Mouse (Mus musculus): ENCODE data around the gene Rab43. TPM values are rescaled to one million over a fixed set of nuclear protein-coding genes. Genes with fewer than 3 reads are reported as not detected.

Rab43 gene
- total and polyA plus RNA-seq, 3 experiments, result 4.0 to 13.2 TPM; not detected in 1

- Histone ChIP-seq H3K27ac (ENCODE audit: control insufficient read depth, low read depth, low read length) (no peak overlapping the region), H3K9me3 (replicated peaks; ENCODE audit: insufficient read depth, low read length) (no peaks in the 10 kb centered on the region), H3K27me3 (ENCODE audit: control insufficient read depth in 1 of 2, insufficient read depth in 2 of 2, low read length in 2 of 2) (no peaks in the 10 kb centered on the region), H3K9ac (ENCODE audit: control insufficient read depth, low read depth, low read length, poor library complexity, severe bottlenecking) (no peak overlapping the region), H3K4me1 (ENCODE audit: control insufficient read depth in 1 of 2, insufficient read depth in 2 of 2, low read length in 2 of 2) (no peaks in the 10 kb centered on the region), H3K36me3 (ENCODE audit: control insufficient read depth in 1 of 2, insufficient read depth in 2 of 2, low read length in 2 of 2) (no peaks in the 10 kb centered on the region), H3K79me2 (ENCODE audit: control insufficient read depth, insufficient read depth, low read length, poor library complexity) (no peaks in the 10 kb centered on the region), H3K4me3 (ENCODE audit: control insufficient read depth in 1 of 2, insufficient read depth in 1 of 2, low read depth in 2 of 2, low read length in 2 of 2) (no peak overlapping the region)
- DNase-seq (ENCODE audit: low read depth, low spot score), result no peak
- TF ChIP-seq SMC3 (IDR thresholded peaks at IDR 0.05; ENCODE audit: low read depth, low read length) (no peak), TBP (IDR thresholded peaks at IDR 0.05; ENCODE audit: low read depth, low read length) (no peak), GATA1 (IDR thresholded peaks at IDR 0.05; ENCODE audit: low read depth, low read length) (no peak), NELFE (IDR thresholded peaks at IDR 0.05; ENCODE audit: low read depth, low read length) (no peak), CTCF (IDR thresholded peaks at IDR 0.05 in 2 of 3, conservative IDR thresholded peaks at IDR 0.05 in 1 of 3; ENCODE audit: control insufficient read depth in 1 of 3, insufficient read depth in 1 of 3, low read depth in 2 of 3, low read length in 3 of 3, poor library complexity in 1 of 3, severe bottlenecking in 1 of 3) (no peak), USF1 (IDR thresholded peaks at IDR 0.05; ENCODE audit: low read depth, low read length) (no peak), MXI1 (IDR thresholded peaks at IDR 0.05; ENCODE audit: low read depth, low read length) (no peak), MYC (IDR thresholded peaks at IDR 0.05; ENCODE audit: low read depth, low read length) (no peak), NRF1 (IDR thresholded peaks at IDR 0.05; ENCODE audit: insufficient read depth, low read depth, low read length, poor library complexity, severe bottlenecking) (no peak), ETS1 (IDR thresholded peaks at IDR 0.05; ENCODE audit: low read depth, low read length) (no peak), ZMIZ1 (IDR thresholded peaks at IDR 0.05; ENCODE audit: low read depth, low read length) (no peak), RAD21 (IDR thresholded peaks at IDR 0.05; ENCODE audit: low read depth, low read length) (no peak), POLR2A (IDR thresholded peaks at IDR 0.05; ENCODE audit: control insufficient read depth in 1 of 2, insufficient read depth in 1 of 2, low read depth in 1 of 2, low read length in 2 of 2, poor library complexity in 1 of 2) (no peak), MAZ (IDR thresholded peaks at IDR 0.05; ENCODE audit: low read depth, low read length) (no peak), SIN3A (IDR thresholded peaks at IDR 0.05; ENCODE audit: low read length) (no peak)
Measured at GRCm38 (mm10) chr6:87797321-87797720, 14.6 kb downstream of the Rab43 start.

- H3K36me3 ChIP-seq (ENCODE audit: control insufficient read depth in 1 of 2, insufficient read depth in 2 of 2, low read length in 2 of 2), result peaks cover 0 to 5% of the 10 kb centered on the region in 2 experiments; a peak in 2 of 4 replicates
- TF ChIP-seq MAX (IDR thresholded peaks at IDR 0.05; ENCODE audit: low read length) (no peak), EP300 (IDR thresholded peaks at IDR 0.05; ENCODE audit: low read depth in 1 of 2, low read length in 2 of 2) (no peak), TAL1 (IDR thresholded peaks at IDR 0.05; ENCODE audit: low read length) (no peak), NRF1 (IDR thresholded peaks at IDR 0.05; ENCODE audit: insufficient read depth, low read depth, low read length, poor library complexity, severe bottlenecking) (no peak), USF1 (IDR thresholded peaks at IDR 0.05; ENCODE audit: low read depth, low read length) (no peak), ZKSCAN1 (IDR thresholded peaks at IDR 0.05; ENCODE audit: low read depth, low read length) (no peak), USF2 (IDR thresholded peaks at IDR 0.05; ENCODE audit: borderline replicate concordance in 1 of 2, insufficient read depth in 1 of 2, low read depth in 1 of 2, low read length in 2 of 2) (no peak), NELFE (IDR thresholded peaks at IDR 0.05; ENCODE audit: low read depth, low read length) (no peak), CHD1 (IDR thresholded peaks at IDR 0.05; ENCODE audit: low read depth, low read length) (no peak), RAD21 (IDR thresholded peaks at IDR 0.05; ENCODE audit: low read depth, low read length) (no peak), MYB (IDR thresholded peaks at IDR 0.05; ENCODE audit: low read depth, low read length) (no peak), ETS1 (IDR thresholded peaks at IDR 0.05; ENCODE audit: low read depth, low read length) (no peak), RCOR1 (IDR thresholded peaks at IDR 0.05; ENCODE audit: low read depth, low read length) (no peak), GATA1 (IDR thresholded peaks at IDR 0.05; ENCODE audit: low read depth, low read length) (no peak), MAFK (IDR thresholded peaks at IDR 0.05; ENCODE audit: borderline replicate concordance, low read depth, low read length) (no peak), JUND (IDR thresholded peaks at IDR 0.05; ENCODE audit: low read depth, low read length) (no peak)
- H3K27me3 ChIP-seq (ENCODE audit: control insufficient read depth in 1 of 2, insufficient read depth in 2 of 2, low read length in 2 of 2), result no peaks in the 10 kb centered on the region
- no peak overlapping the region for H3K4me3 ChIP-seq (ENCODE audit: control insufficient read depth in 1 of 2, insufficient read depth in 1 of 2, low read depth in 2 of 2, low read length in 2 of 2)
- no peaks in the 10 kb centered on the region for H3K9me3 ChIP-seq (replicated peaks; ENCODE audit: insufficient read depth, low read length)
- DNase-seq (ENCODE audit: low read depth, low spot score), result no peak
- no peak overlapping the region for H3K9ac ChIP-seq (ENCODE audit: control insufficient read depth, low read depth, low read length, poor library complexity, severe bottlenecking)
- peaks cover 0 to 4% of the 10 kb centered on the region in 2 experiments; a peak in 3 of 4 replicates for H3K4me1 ChIP-seq (ENCODE audit: control insufficient read depth in 1 of 2, insufficient read depth in 2 of 2, low read length in 2 of 2)
- H3K27ac ChIP-seq (ENCODE audit: control insufficient read depth, low read depth, low read length), result no peak overlapping the region
- H3K79me2 ChIP-seq (ENCODE audit: control insufficient read depth, insufficient read depth, low read length, poor library complexity), result no peaks in the 10 kb centered on the region
Measured at GRCm38 (mm10) chr6:87796251-87796880, 15.6 kb downstream of the Rab43 start.

All from MEL (cell line).